Mouse (Mus musculus) activated CD4-positive, CD25-positive, alpha-beta regulatory T cell (primary cell): ENCODE results near the gene Acly. TPM values are rescaled to one million over a fixed set of nuclear protein-coding genes. Genes with fewer than 3 reads are reported as not detected.

Source experiments
- polyA plus RNA-seq, 2 experiments: library from polyadenylated mRNA; unstranded; fragments of 100-300 nt; shearing (Covaris generic); gene quantifications; one replicate each; pipeline ENCODE4 v1.2.1; 2017

The Acly gene
- 100 to 1,000 TPM in 1 of 2 experiments, 10 to 100 TPM in 1; 94.4 to 139 TPM for polyA plus RNA-seq

GRCm38 (mm10) chr11:100527458-100528374 lies at the start of gene Acly:
Acly (minus strand) TSS chr11:100528000.

GRCm38 (mm10) chr11:100574708-100575483 lies 47.1 kb upstream of the Acly start, which contains the start of gene Cnp:
Cnp (plus strand) TSS chr11:100574904.

GRCm38 (mm10) chr11:100544832-100545745 lies 17.3 kb upstream of the Acly start, which contains the start of gene Ttc25:
Ttc25 (plus strand) TSS chr11:100545607.

GRCm38 (mm10) chr11:100472197-100472934 lies 55.4 kb downstream of the Acly start, which contains the start of gene Klhl11:
Klhl11 (minus strand) TSS chr11:100472741.

GRCm38 (mm10) chr11:100441797-100442196 lies 86.0 kb downstream of the Acly start, which contains the start of the genes Nt5c3b and Klhl10:
Nt5c3b (minus strand) TSS chr11:100441808.
Klhl10 (plus strand) TSS chr11:100441917.

Other genes starting within 250 kb of the Acly start
- gene Eif1, start 208.1 kb downstream of the Acly start, polyA plus RNA-seq: 1,000 to 10,000 TPM; 1,912 to 1,976 TPM
- gene Gast, start 193.6 kb downstream of the Acly start, polyA plus RNA-seq: not detected
- gene Hap1, start 171.9 kb downstream of the Acly start, polyA plus RNA-seq: 1 to 10 TPM in 1 of 2 experiments, under 1 TPM in 1; 0.79 to 1.9 TPM
- 1 to 10 TPM; 2.8 to 10.0 TPM for gene Jup, start 130.2 kb downstream of the Acly start, polyA plus RNA-seq
- not detected for gene P3h4, start 113.2 kb downstream of the Acly start, polyA plus RNA-seq
- gene Fkbp10, start 112.3 kb downstream of the Acly start, polyA plus RNA-seq: under 1 TPM; 0.12 to 0.48 TPM
- gene Nt5c3b, start 86.2 kb downstream of the Acly start, polyA plus RNA-seq: 100 to 1,000 TPM; 134 to 173 TPM
- under 1 TPM; 0.33 to 0.48 TPM for gene Klhl10, start 86.1 kb downstream of the Acly start, polyA plus RNA-seq
- gene Klhl11, start 55.3 kb downstream of the Acly start, polyA plus RNA-seq: 1 to 10 TPM; 2.4 to 4.5 TPM
- 1 to 10 TPM in 1 of 2 experiments, under 1 TPM in 1; 0.16 to 1.3 TPM for gene Ttc25, start 17.6 kb upstream of the Acly start, polyA plus RNA-seq
- gene Cnp, start 46.9 kb upstream of the Acly start, polyA plus RNA-seq: 100 to 1,000 TPM; 373 to 396 TPM
- gene Nkiras2, start 91.2 kb upstream of the Acly start, polyA plus RNA-seq: 10 to 100 TPM; 28.6 to 31.5 TPM
- 100 to 1,000 TPM; 424 to 540 TPM for gene Dnajc7, start 92.2 kb upstream of the Acly start, polyA plus RNA-seq
- under 1 TPM; 0.23 to 0.85 TPM for gene Zfp385c, start 164.5 kb upstream of the Acly start, polyA plus RNA-seq
- gene Dhx58, start 176.3 kb upstream of the Acly start, polyA plus RNA-seq: 10 to 100 TPM; 20.8 to 33.7 TPM
- gene Kat2a, start 184.5 kb upstream of the Acly start, polyA plus RNA-seq: 10 to 100 TPM; 41.8 to 50.3 TPM
- gene Hspb9, start 185.8 kb upstream of the Acly start, polyA plus RNA-seq: 1 to 10 TPM in 1 of 2 experiments, under 1 TPM in 1; 0.65 to 1.3 TPM
- 100 to 1,000 TPM in 1 of 2 experiments, 10 to 100 TPM in 1; 75.3 to 112 TPM for gene Rab5c, start 210.2 kb upstream of the Acly start, polyA plus RNA-seq
- under 1 TPM in 1 of 2 experiments, not detected in 1; 0.04 TPM for gene Kcnh4, start 231.9 kb upstream of the Acly start, polyA plus RNA-seq
- gene Hcrt, start 234.9 kb upstream of the Acly start, polyA plus RNA-seq: not detected
- 1 to 10 TPM; 1.2 to 4.5 TPM for gene Ghdc, start 243.0 kb upstream of the Acly start, polyA plus RNA-seq